Mouse (Mus musculus) hindbrain, embryonic 10.5 days (tissue): ENCODE results near the gene Pip. TPM values are rescaled to one million over a fixed set of nuclear protein-coding genes. Genes with fewer than 3 reads are reported as not detected.

Experiments
- DNase-seq: peaks from one replicate; pipeline ENCODE4 v3.0.0-alpha.2; 2017; ENCODE audit warnings: low spot score
- H3K27ac ChIP-seq: fragments of 300-500 bp; sonication (generic); 2 replicates; pipeline ENCODE4 v1.5.1; 2016; ENCODE audit warnings: mild to moderate bottlenecking, moderate library complexity
- H3K27me3 ChIP-seq: fragments of 300-500 bp; sonication (generic); 2 replicates; pipeline ENCODE4 v1.6.1; 2016; ENCODE audit warnings: mild to moderate bottlenecking; ENCODE audit not compliant: poor library complexity, insufficient read depth, severe bottlenecking
- H3K36me3 ChIP-seq: fragments of 300-500 bp; sonication (generic); 2 replicates; pipeline ENCODE4 v1.6.1; 2016; ENCODE audit warnings: mild to moderate bottlenecking, moderate library complexity
- H3K4me1 ChIP-seq: fragments of 300-500 bp; sonication (generic); replicated peaks from 2 replicates; pipeline ENCODE4 v1.6.1; 2016; ENCODE audit warnings: mild to moderate bottlenecking
- H3K4me3 ChIP-seq: fragments of 300-500 bp; sonication (generic); 2 replicates; pipeline ENCODE4 v1.5.1; 2016; ENCODE audit warnings: mild to moderate bottlenecking, moderate library complexity
- H3K9me3 ChIP-seq: fragments of 300-500 bp; sonication (generic); 2 replicates; pipeline ENCODE4 v1.6.1; 2016; ENCODE audit warnings: mild to moderate bottlenecking, moderate library complexity
- WGBS: fragments of 180-500 bp; shearing (Covaris S2); methylation state at CpG from one replicate; pipeline ENCODE4 v1.1.7; 2016; 5-methylcytosine and 5-hydroxymethylcytosine counted together
- polyA plus RNA-seq: library from polyadenylated mRNA; unstranded; fragments of >200 nt; fragmentation: Nextera tagmentation; extraction: Ambion mirVana; gene quantifications from 2 replicates; pipeline ENCODE4 v1.2.1, GENCODE M21; 2016

Pip gene
- not detected in 2 replicates for polyA plus RNA-seq

GRCm38 (mm10) chr6:41847235-41847634, at the start of gene Pip:
TSS of gene Pip (plus strand) at chr6:41847535.
- Histone ChIP-seq H3K27me3 (no peaks in the 10 kb centered on the region), H3K4me3 (no peak within 1 kb of the TSS), H3K27ac (no peak within 1 kb of the TSS), H3K4me1 (no peaks in the 10 kb centered on the region), H3K9me3 (no peaks in the 10 kb centered on the region), H3K36me3 (no peaks in the 10 kb centered on the region)
- 85% methylated on average over 2 of the region's 2 CpGs for WGBS
- DNase-seq: no peak

- no peaks in the 10 kb centered on the region for H3K4me1 ChIP-seq
- H3K36me3 ChIP-seq: no peaks in the 10 kb centered on the region
- H3K4me3 ChIP-seq: no peak overlapping the region
- no peaks in the 10 kb centered on the region for H3K9me3 ChIP-seq
- H3K27me3 ChIP-seq: no peaks in the 10 kb centered on the region
- DNase-seq: no peak
- no peak overlapping the region for H3K27ac ChIP-seq
These were observed 23.2 kb upstream of the Pip start for GRCm38 (mm10) chr6:41824086-41824485.

GRCm38 (mm10) chr6:41829516-41829915, 17.8 kb upstream of the Pip start:
- Histone ChIP-seq H3K27me3 (no peaks in the 10 kb centered on the region), H3K4me1 (no peaks in the 10 kb centered on the region), H3K27ac (no peak overlapping the region), H3K36me3 (no peaks in the 10 kb centered on the region), H3K4me3 (no peak overlapping the region), H3K9me3 (no peaks in the 10 kb centered on the region)
- DNase-seq: no peak
- 90% methylated on average over 2 of the region's 2 CpGs for whole genome bisulfite sequencing

GRCm38 (mm10) chr6:41852689-41853088, 5.4 kb downstream of the Pip start, which contains the start of gene Sval2:
TSS of gene Sval2 (plus strand) at chr6:41852989.
- H3K36me3 ChIP-seq: no peaks in the 10 kb centered on the region
- H3K27me3 ChIP-seq: no peaks in the 10 kb centered on the region
- H3K4me1 ChIP-seq: no peaks in the 10 kb centered on the region
- H3K9me3 ChIP-seq: no peaks in the 10 kb centered on the region
- H3K4me3 ChIP-seq: no peak within 1 kb of the TSS
- DNase-seq: no peak
- 87% methylated on average over 3 of the region's 3 CpGs for WGBS
- H3K27ac ChIP-seq: no peak within 1 kb of the TSS

- Histone ChIP-seq H3K36me3 (no peaks in the 10 kb centered on the region), H3K4me1 (no peaks in the 10 kb centered on the region), H3K9me3 (no peaks in the 10 kb centered on the region), H3K27me3 (no peaks in the 10 kb centered on the region), H3K4me3 (no peak overlapping the region), H3K27ac (no peak overlapping the region)
- 85% methylated on average over 2 of the region's 2 CpGs for WGBS
- DNase-seq: no peak
These were observed 16.7 kb downstream of the Pip start for GRCm38 (mm10) chr6:41864038-41864437.

Other genes with a start within 250 kb of the Pip start
- 13.4 and 13.9 TPM in 2 replicates for gene Ephb6, start 242.1 kb upstream of the Pip start, polyA plus RNA-seq
- gene Trpv6, start 211.1 kb upstream of the Pip start, polyA plus RNA-seq: 0.25 and 0.41 TPM in 2 replicates
- not detected in 2 replicates for gene Trpv5, start 166.8 kb upstream of the Pip start, polyA plus RNA-seq
- not detected in 2 replicates for gene Llcfc1, start 163.1 kb upstream of the Pip start, polyA plus RNA-seq
- 7.2 and 9.8 TPM in 2 replicates for gene Kel, start 143.2 kb upstream of the Pip start, polyA plus RNA-seq
- gene Olfr459, start 72.4 kb upstream of the Pip start, polyA plus RNA-seq: not detected in 2 replicates
- not detected in 2 replicates for gene Sval2, start 5.5 kb downstream of the Pip start, polyA plus RNA-seq
- gene Sval1, start 104.1 kb downstream of the Pip start, polyA plus RNA-seq: 0.29 TPM in 1 of 2 replicates, not detected in the other
- gene Sval3, start 120.6 kb downstream of the Pip start, polyA plus RNA-seq: not detected in 2 replicates
- gene Sva, start 190.9 kb downstream of the Pip start, polyA plus RNA-seq: not detected in 2 replicates